Mouse (Mus musculus) bone marrow, adult 2 months (tissue): ENCODE data around the gene Pdxdc1.

Source experiments
- CTCF ChIP-seq: fragments of 200-500 bp; IDR thresholded peaks from 2 replicates; pipeline ENCODE4 v1.5.1; 2011; ENCODE audit warnings: low read length, control low read depth; ENCODE audit not compliant: control insufficient read depth, insufficient read depth
- POLR2A ChIP-seq: fragments of 200-500 bp; IDR thresholded peaks from 2 replicates; pipeline ENCODE4 v1.6.1; 2011; ENCODE audit warnings: low read depth, mild to moderate bottlenecking, control low read depth, low read length, borderline replicate concordance; ENCODE audit not compliant: control insufficient read depth

DNA sequence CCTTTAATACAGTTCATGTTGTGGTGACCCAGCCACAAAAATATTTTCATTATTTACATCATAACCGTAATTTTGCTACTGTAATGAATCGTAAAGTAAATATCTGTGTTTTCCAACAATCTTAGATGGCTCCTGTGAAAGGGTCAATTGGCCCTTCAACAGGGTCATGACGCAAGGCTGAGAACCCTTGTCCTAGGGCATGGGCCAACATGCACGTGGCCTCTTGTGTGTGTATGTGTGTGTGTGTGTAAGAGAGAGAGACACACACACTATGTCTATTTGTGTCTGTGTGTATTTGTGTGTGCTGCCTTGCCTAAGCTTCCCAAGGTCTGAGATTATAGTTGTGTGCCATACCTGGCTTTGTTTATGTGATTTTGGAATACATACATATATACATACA lies 95.3 kb downstream of the Pdxdc1 start:
- TF ChIP-seq POLR2A (no peak), CTCF (no peak)
